ENCODE assay signal across 8 mouse cellular contexts in the genomic region with DNA sequence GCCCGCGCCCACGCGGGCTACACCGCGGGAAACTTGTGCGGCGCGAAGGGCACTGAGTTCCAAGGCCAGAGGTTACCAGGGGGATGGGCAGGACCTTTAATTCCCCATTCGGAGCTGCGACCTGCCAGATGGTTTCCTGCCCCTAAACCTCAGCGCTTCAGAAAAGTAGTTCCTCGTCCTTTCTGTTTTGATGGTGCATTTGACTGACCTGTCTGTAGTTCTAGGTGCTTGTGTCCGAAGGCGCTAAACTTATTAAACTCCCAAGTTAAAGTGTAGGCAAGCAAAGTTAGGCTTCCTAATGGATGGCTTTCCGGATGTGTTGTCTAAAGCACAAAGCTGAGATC. TPM values are rescaled to one million over a fixed set of nuclear protein-coding genes. Genes with fewer than 3 reads are reported as not detected.
DNase-seq lines count a peak whose midpoint lies in the region; ATAC-seq and TF ChIP-seq lines count a peak whose summit lies in the region.

No protein-coding gene starts in this region.

- 0% methylated on average over 16 of the region's 16 CpGs for WGBS in heart, embryonic 12.5 days
- WGBS in heart, postnatal 0 days = 0% methylated on average over 16 of the region's 16 CpGs

- DNase-seq in heart, postnatal 36 days = no peak
- DNase-seq in NIH3T3 (ENCODE audit: low read depth) = peak; percentile 40
- DNase-seq in heart, postnatal 0 days (ENCODE audit: low spot score) = no peak
- DNase-seq in c-Kit-positive CD71-positive TER-119-positive erythroid progenitor cells, embryonic 14.5 days (ENCODE audit: low spot score) = no peak
- no peak for DNase-seq in right cerebral cortex, postnatal 10 days (ENCODE audit: low spot score in 2 of 2)
- no peak for DNase-seq in gastrocnemius, postnatal 10 days

- H3K4me2 ChIP-seq in heart, embryonic 12.5 days = peak overlapping the region; percentile 87
- H3K4me2 ChIP-seq in heart, postnatal 0 days (ENCODE audit: low read depth, low read length) = peak overlapping the region; percentile 80

- TF ChIP-seq CTCF in heart, postnatal 0 days (IDR thresholded peaks at IDR 0.05; ENCODE audit: low read depth) = no peak

- H3K9ac ChIP-seq in heart, embryonic 12.5 days = peak overlapping the region; percentile 88
- peak overlapping the region; percentile 89 for H3K9ac ChIP-seq in heart, postnatal 0 days (replicated peaks; ENCODE audit: low read depth, low read length)

- no peaks in the 10 kb centered on the region for H3K9me3 ChIP-seq in heart, embryonic 12.5 days (replicated peaks)
- H3K9me3 ChIP-seq in heart, postnatal 0 days (replicated peaks; ENCODE audit: control insufficient read depth, low read length) = no peaks in the 10 kb centered on the region

- no peak for TF ChIP-seq EP300 in heart, postnatal 0 days (IDR thresholded peaks at IDR 0.05; ENCODE audit: low read depth)

- H3K4me1 ChIP-seq in heart, embryonic 12.5 days (replicated peaks) = peaks cover 26% of the 10 kb centered on the region
- peaks cover 27% of the 10 kb centered on the region for H3K4me1 ChIP-seq in heart, postnatal 0 days (ENCODE audit: control insufficient read depth, insufficient read depth)

- H3K27me3 ChIP-seq in heart, embryonic 12.5 days (replicated peaks) = no peaks in the 10 kb centered on the region
- no peaks in the 10 kb centered on the region for H3K27me3 ChIP-seq in heart, postnatal 0 days (ENCODE audit: control insufficient read depth, insufficient read depth, low read length)

- 0 out of 2 replicates have a peak, but pooled peaks cover 6% of the 10 kb centered on the region for H3K36me3 ChIP-seq in heart, embryonic 12.5 days
- no peaks in the 10 kb centered on the region for H3K36me3 ChIP-seq in heart, postnatal 0 days (replicated peaks; ENCODE audit: control insufficient read depth, insufficient read depth, low read length)

- peak overlapping the region; percentile 79 for H3K4me3 ChIP-seq in heart, embryonic 12.5 days
- peak overlapping the region; percentile 91 for H3K4me3 ChIP-seq in heart, postnatal 0 days (ENCODE audit: low read depth, low read length)

- ATAC-seq in heart, embryonic 12.5 days (ENCODE audit: insufficient number of reproducible peaks, low FRiP score) = no peak
- no peak for ATAC-seq in heart, postnatal 0 days (ENCODE audit: insufficient read depth, low read depth)
- ATAC-seq in megakaryocyte progenitor cell, adult 5-6 weeks (replicated peaks; ENCODE audit: poor library complexity) = 0 out of 2 replicates have a peak, but pooled peaks have one; percentile 7

- intact Hi-C loops in heart, postnatal 36 days (cut with DNase I) = loop anchor here (2.0 to 10.0 kb wide), 7 partner anchors 37 to 425 kb away; partner anchors contain the start of gene Rictor

- peak overlapping the region; percentile 89 for H3K27ac ChIP-seq in heart, embryonic 12.5 days (ENCODE audit: poor library complexity, severe bottlenecking)
- peak overlapping the region; percentile 92 for H3K27ac ChIP-seq in heart, postnatal 0 days (ENCODE audit: low read depth)

RNA-seq across cellular contexts. Expression of gene Lifr, which starts 39.5 kb away (rescaled TPM):
- 17.3 and 17.9 TPM in 2 replicates for polyA plus RNA-seq in heart, embryonic 12.5 days (2016; fragmentation: Nextera tagmentation; extraction: Ambion mirVana)
- 10 to 100 TPM; 57.7 to 60.9 TPM for total RNA-seq in heart, postnatal 36 days (2021)
- 24.0 and 34.9 TPM in 2 replicates for total RNA-seq in heart, postnatal 0 days (2014; rRNA removed; ENCODE audit: low replicate concordance)
- polyA plus RNA-seq in heart, postnatal 0 days (2015; fragmentation: Nextera tagmentation; extraction: Ambion mirVana) = 14.9 and 15.1 TPM in 2 replicates
- total RNA-seq in megakaryocyte progenitor cell, adult 5-6 weeks (2015) = 0.22 and 0.57 TPM in 2 replicates
- total RNA-seq in megakaryocyte progenitor cell, adult 5-6 weeks (2017) = 0.25 and 0.27 TPM in 2 replicates
- total RNA-seq in gastrocnemius, postnatal 10 days (2021) = 10 to 100 TPM; 48.4 to 55.9 TPM

Comparison
In these comparisons a context has a peak if more than half of its experiments do, and no peak if none do; other contexts are left out.
1. RNA of gene Lifr, which starts 39.5 kb away (total RNA-seq): 57.7 to 60.9 TPM in heart, postnatal 36 days, 48.4 to 55.9 TPM in gastrocnemius, postnatal 10 days and 24.0 to 34.9 TPM in heart, postnatal 0 days; 0.22 to 0.57 TPM in megakaryocyte progenitor cell, adult 5-6 weeks; every median in the first group is over 10 times any median in the second.